Mouse (Mus musculus): ENCODE results near the gene Exd2. TPM values are rescaled to one million over a fixed set of nuclear protein-coding genes. Genes with fewer than 3 reads are reported as not detected.

Gene Exd2
- polyA plus RNA-seq, 1 experiment = 8.0 TPM

- TF ChIP-seq POLR2A (IDR thresholded peaks at IDR 0.05; ENCODE audit: low read depth, low read length) (no peak), CTCF (IDR thresholded peaks at IDR 0.05; ENCODE audit: extremely low read depth, insufficient read depth, insufficient read length, insufficient replicate concordance) (no peak)
- peaks cover 2% of the 10 kb centered on the region; the same call in 1 of the 2 replicates for H3K36me3 ChIP-seq (ENCODE audit: control insufficient read depth, insufficient read depth, low read length)
- no peaks in the 10 kb centered on the region for H3K4me1 ChIP-seq (ENCODE audit: control insufficient read depth, insufficient read depth, insufficient read length)
- H3K27me3 ChIP-seq (ENCODE audit: control insufficient read depth, insufficient read depth, low read length) = no peaks in the 10 kb centered on the region
- no peak for DNase-seq (ENCODE audit: low read depth in 1 of 2, low spot score in 2 of 2)
- peak overlapping the region; percentile 64 for H3K27ac ChIP-seq (ENCODE audit: insufficient read depth, low read length)
- H3K4me3 ChIP-seq (ENCODE audit: extremely low read depth, insufficient read depth, insufficient read length) = peak overlapping the region; percentile 92
- 2% methylated on average over 9 of the region's 10 CpGs for WGBS
These were observed 27.0 kb upstream of the Exd2 start for GRCm38 (mm10) chr12:80435887-80436286.

- Histone ChIP-seq H3K4me1 (ENCODE audit: control insufficient read depth, insufficient read depth, insufficient read length) (no peaks in the 10 kb centered on the region), H3K27ac (ENCODE audit: insufficient read depth, low read length) (peak within 1 kb of the TSS; percentile 87), H3K36me3 (ENCODE audit: control insufficient read depth, insufficient read depth, low read length) (no peaks in the 10 kb centered on the region; the same call in 1 of the 2 replicates), H3K27me3 (ENCODE audit: control insufficient read depth, insufficient read depth, low read length) (no peaks in the 10 kb centered on the region), H3K4me3 (ENCODE audit: extremely low read depth, insufficient read depth, insufficient read length) (peak within 1 kb of the TSS; percentile 92)
- DNase-seq (ENCODE audit: low read depth in 1 of 2, low spot score in 2 of 2) = peak in 1 of 2 experiments; percentile 78
- TF ChIP-seq POLR2A (IDR thresholded peaks at IDR 0.05; ENCODE audit: low read depth, low read length) (peak; percentile 46; the same call in 1 of the 2 replicates), CTCF (IDR thresholded peaks at IDR 0.05; ENCODE audit: extremely low read depth, insufficient read depth, insufficient read length, insufficient replicate concordance) (no peak)
- WGBS = 2% methylated on average over 72 of the region's 79 CpGs
These were observed 26.4 kb upstream of the Exd2 start, which contains the start of gene Dcaf5 for GRCm38 (mm10) chr12:80436336-80436976. Gene Dcaf5 (minus strand): TSS chr12:80436601.

DNA sequence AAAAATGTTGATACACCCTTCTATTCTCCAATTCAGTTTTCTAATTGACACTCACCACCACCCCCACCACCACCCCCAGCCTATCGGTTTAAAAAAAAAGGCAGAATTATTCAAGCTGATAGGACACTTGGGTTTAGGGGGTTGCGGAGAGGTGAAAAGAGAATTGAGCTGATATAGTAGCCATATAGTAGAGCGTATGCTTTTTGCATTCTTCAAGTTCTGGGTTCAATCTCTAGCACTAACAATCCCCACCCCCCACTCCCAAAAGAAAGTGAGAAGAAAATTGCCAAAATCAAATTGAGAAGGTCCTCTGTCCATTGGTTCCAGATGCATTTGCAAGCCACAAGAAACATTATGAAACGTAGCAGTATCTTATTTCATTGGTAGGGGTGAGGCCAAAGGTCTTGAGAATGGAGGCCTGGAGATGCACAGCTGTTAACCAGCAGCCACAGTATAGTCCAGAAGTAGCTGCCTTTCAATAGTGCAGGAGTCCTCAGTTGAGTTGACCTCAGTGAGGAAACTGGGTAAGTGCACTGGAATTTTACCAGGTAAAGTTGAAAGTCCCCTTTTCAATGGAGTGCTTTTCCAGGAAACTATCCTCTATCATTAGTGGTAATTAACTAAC lies 25.7 kb upstream of the Exd2 start:
- TF ChIP-seq POLR2A (IDR thresholded peaks at IDR 0.05; ENCODE audit: low read depth, low read length) (no peak), CTCF (IDR thresholded peaks at IDR 0.05; ENCODE audit: extremely low read depth, insufficient read depth, insufficient read length, insufficient replicate concordance) (no peak)
- Histone ChIP-seq H3K36me3 (ENCODE audit: control insufficient read depth, insufficient read depth, low read length) (no peaks in the 10 kb centered on the region; the same call in 1 of the 2 replicates), H3K27ac (ENCODE audit: insufficient read depth, low read length) (peak overlapping the region; percentile 76; the same call in 1 of the 2 replicates), H3K27me3 (ENCODE audit: control insufficient read depth, insufficient read depth, low read length) (no peaks in the 10 kb centered on the region), H3K4me3 (ENCODE audit: extremely low read depth, insufficient read depth, insufficient read length) (peak overlapping the region; percentile 92; the same call in 1 of the 2 replicates), H3K4me1 (ENCODE audit: control insufficient read depth, insufficient read depth, insufficient read length) (no peaks in the 10 kb centered on the region)
- DNase-seq (ENCODE audit: low read depth in 1 of 2, low spot score in 2 of 2) = no peak
- 68% methylated on average over 4 of the region's 4 CpGs for WGBS

DNA sequence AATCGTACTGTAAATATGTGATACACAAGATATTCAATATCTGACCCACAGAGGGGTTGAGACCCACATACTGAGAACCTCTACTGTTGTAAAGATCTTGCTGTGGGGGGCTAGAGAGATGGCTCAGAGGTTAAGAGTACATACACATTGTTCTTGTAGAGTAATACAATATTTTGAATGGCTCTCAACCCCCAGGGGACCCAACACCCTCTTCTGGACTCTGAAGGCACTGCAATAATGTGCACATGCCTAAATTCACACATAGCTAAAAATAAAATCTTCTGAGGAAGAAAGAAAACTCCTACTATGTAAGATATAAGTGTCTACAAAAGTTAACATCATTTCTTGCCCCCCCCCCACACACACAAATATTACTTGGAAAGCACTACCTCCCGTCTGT lies 21.9 kb upstream of the Exd2 start:
- DNase-seq (ENCODE audit: low read depth in 1 of 2, low spot score in 2 of 2) = peak in 1 of 2 experiments; percentile 27
- H3K4me3 ChIP-seq (ENCODE audit: extremely low read depth, insufficient read depth, insufficient read length) = no peak overlapping the region
- TF ChIP-seq CTCF (IDR thresholded peaks at IDR 0.05; ENCODE audit: extremely low read depth, insufficient read depth, insufficient read length, insufficient replicate concordance) = no peak
- TF ChIP-seq POLR2A (IDR thresholded peaks at IDR 0.05; ENCODE audit: low read depth, low read length) = no peak
- H3K36me3 ChIP-seq (ENCODE audit: control insufficient read depth, insufficient read depth, low read length) = no peaks in the 10 kb centered on the region
- no peaks in the 10 kb centered on the region for H3K4me1 ChIP-seq (ENCODE audit: control insufficient read depth, insufficient read depth, insufficient read length)
- H3K27me3 ChIP-seq (ENCODE audit: control insufficient read depth, insufficient read depth, low read length) = no peaks in the 10 kb centered on the region
- no peak overlapping the region for H3K27ac ChIP-seq (ENCODE audit: insufficient read depth, low read length)
- 92% methylated on average over 2 of the region's 2 CpGs for WGBS

- no peaks in the 10 kb centered on the region for H3K36me3 ChIP-seq (ENCODE audit: control insufficient read depth, insufficient read depth, low read length)
- TF ChIP-seq CTCF (IDR thresholded peaks at IDR 0.05; ENCODE audit: extremely low read depth, insufficient read depth, insufficient read length, insufficient replicate concordance) (no peak), POLR2A (IDR thresholded peaks at IDR 0.05; ENCODE audit: low read depth, low read length) (no peak)
- H3K27me3 ChIP-seq (ENCODE audit: control insufficient read depth, insufficient read depth, low read length) = no peaks in the 10 kb centered on the region
- H3K4me1 ChIP-seq (ENCODE audit: control insufficient read depth, insufficient read depth, insufficient read length) = no peaks in the 10 kb centered on the region
- DNase-seq (ENCODE audit: low read depth in 1 of 2, low spot score in 2 of 2) = no peak
- no peak overlapping the region for H3K4me3 ChIP-seq (ENCODE audit: extremely low read depth, insufficient read depth, insufficient read length)
- no peak overlapping the region for H3K27ac ChIP-seq (ENCODE audit: insufficient read depth, low read length)
- WGBS = 79% methylated on average over 9 of the region's 9 CpGs
These were observed 18.3 kb upstream of the Exd2 start for GRCm38 (mm10) chr12:80444525-80445109.

DNA sequence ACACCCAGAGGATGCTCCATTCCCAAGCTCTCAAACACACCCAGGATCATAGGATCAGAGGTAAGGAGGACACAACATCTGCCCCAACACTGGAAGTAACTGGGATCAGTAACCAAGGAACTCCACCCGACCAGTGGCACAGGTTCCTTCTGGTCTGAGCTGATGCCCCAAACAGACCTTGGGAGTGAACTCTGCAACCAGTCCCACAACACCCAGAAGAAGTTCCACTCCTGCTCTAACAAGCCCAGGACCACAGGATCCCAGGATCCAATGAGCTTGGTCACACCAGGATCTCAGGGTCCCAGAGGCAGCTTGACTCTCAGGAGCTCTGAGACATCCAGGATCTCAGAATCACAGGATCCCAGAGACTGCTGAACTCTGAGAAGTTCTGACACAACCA lies 9.4 kb upstream of the Exd2 start:
- Histone ChIP-seq H3K27ac (ENCODE audit: insufficient read depth, low read length) (no peak overlapping the region), H3K4me3 (ENCODE audit: extremely low read depth, insufficient read depth, insufficient read length) (no peak overlapping the region), H3K4me1 (ENCODE audit: control insufficient read depth, insufficient read depth, insufficient read length) (no peaks in the 10 kb centered on the region), H3K27me3 (ENCODE audit: control insufficient read depth, insufficient read depth, low read length) (no peaks in the 10 kb centered on the region), H3K36me3 (ENCODE audit: control insufficient read depth, insufficient read depth, low read length) (no peaks in the 10 kb centered on the region)
- TF ChIP-seq POLR2A (IDR thresholded peaks at IDR 0.05; ENCODE audit: low read depth, low read length) (no peak), CTCF (IDR thresholded peaks at IDR 0.05; ENCODE audit: extremely low read depth, insufficient read depth, insufficient read length, insufficient replicate concordance) (no peak)
- WGBS = 78% methylated on average over 1 of the region's 1 CpGs
- no peak for DNase-seq (ENCODE audit: low read depth in 1 of 2, low spot score in 2 of 2)

Measured in spleen, adult 2 months (tissue).